Mouse (Mus musculus): ENCODE data around the gene Eva1c. TPM values are rescaled to one million over a fixed set of nuclear protein-coding genes. Genes with fewer than 3 reads are reported as not detected.

Eva1c gene
- polyA plus RNA-seq (2012): not detected in 2 replicates

GRCm38 (mm10) chr16:90826457-90826856 is at the start of gene Eva1c:
Gene Eva1c (plus strand): TSS chr16:90826719.
- no peak for TF ChIP-seq GATA1 (IDR thresholded peaks at IDR 0.05; ENCODE audit: low read length)

GRCm38 (mm10) chr16:90779783-90780182 is 46.7 kb upstream of the Eva1c start:
- TF ChIP-seq GATA1 (IDR thresholded peaks at IDR 0.05; ENCODE audit: low read length): no peak

GRCm38 (mm10) chr16:90783302-90783701 is 43.2 kb upstream of the Eva1c start:
- no peak for TF ChIP-seq GATA1 (IDR thresholded peaks at IDR 0.05; ENCODE audit: low read length)

DNA sequence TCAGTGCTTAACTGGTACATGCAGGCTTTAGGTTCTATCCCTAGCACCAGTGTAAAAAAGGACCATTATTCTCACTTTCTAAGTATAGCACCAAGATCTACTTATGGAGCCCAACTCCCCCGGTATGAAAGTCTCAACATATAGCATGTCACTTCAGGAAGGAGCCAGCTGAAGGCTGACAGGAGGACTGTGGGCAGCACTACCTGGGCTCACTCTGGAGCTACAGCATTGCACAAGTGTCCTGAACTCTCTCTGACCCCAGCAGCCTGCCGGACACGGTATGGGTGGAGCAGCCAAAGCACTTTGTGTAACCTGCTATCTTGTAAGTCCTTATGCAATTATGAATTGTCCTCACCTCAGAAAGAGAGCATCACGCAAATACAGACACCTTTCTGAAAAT is 41.3 kb upstream of the Eva1c start:
- no peak for TF ChIP-seq GATA1 (IDR thresholded peaks at IDR 0.05; ENCODE audit: low read length)

DNA sequence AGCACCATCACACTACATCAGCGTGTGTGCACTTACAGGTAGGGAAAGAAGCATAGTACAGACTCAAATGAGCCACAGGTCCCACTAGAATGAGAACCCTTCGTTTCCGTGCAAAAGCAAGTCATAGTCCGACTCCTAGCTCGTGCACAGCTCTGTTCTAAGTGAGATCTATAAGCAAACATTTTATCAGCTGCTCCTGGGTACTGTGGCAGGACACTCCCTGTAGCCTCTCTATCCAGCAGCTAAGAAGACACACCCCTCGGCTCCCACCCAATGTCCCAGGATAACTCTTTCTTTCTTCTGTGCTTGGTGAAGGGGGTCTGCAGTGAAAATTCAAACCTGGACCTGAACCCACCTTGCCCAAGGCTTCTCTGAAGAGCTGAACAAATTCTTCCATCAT is 37.9 kb upstream of the Eva1c start:
- no peak for TF ChIP-seq GATA1 (IDR thresholded peaks at IDR 0.05; ENCODE audit: low read length)

GRCm38 (mm10) chr16:90790946-90791345 is 35.6 kb upstream of the Eva1c start:
- no peak for TF ChIP-seq GATA1 (IDR thresholded peaks at IDR 0.05; ENCODE audit: low read length)

DNA sequence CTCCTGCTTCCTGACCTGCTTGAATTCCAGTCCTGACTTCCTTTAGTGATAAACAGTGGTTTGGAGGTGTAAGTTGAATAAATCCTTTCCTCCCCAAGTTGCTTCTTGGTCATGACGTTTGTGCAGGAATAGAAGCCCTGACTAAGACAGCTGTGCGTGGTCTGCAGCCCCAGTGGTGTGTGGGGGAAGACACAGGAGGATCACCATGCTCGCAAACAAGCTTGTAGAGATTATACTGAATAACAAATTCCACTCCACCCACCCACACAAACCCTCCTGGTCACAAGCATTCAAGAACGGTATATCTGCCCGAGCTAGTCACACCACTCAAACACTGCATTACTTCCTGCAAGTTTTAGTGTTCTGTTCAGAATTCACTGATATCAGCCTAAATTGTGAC is 34.5 kb upstream of the Eva1c start:
- no peak for TF ChIP-seq GATA1 (IDR thresholded peaks at IDR 0.05; ENCODE audit: low read length)

- TF ChIP-seq GATA1 (IDR thresholded peaks at IDR 0.05; ENCODE audit: low read length): no peak
Observed at GRCm38 (mm10) chr16:90792500-90792899, 34.0 kb upstream of the Eva1c start.

DNA sequence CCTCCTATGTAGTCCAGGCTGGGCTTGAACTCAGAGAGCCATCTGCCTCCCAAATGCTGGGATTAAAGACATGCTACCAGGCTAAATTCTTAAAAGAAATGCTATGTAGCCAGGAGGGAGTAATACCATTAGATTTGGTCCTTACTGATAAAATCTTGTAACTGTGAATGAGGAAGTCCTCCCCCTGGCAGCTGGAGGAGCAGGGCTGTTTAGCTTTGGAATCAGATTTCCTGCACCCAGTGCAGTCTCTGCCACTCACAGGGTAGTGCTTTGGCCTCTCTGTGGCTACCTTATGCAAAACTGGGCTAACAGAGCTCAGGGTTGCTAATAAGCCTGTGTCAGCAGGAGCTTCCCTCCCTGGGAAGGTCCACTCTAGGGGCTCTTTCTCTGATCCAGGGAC is 31.8 kb upstream of the Eva1c start:
- TF ChIP-seq GATA1 (IDR thresholded peaks at IDR 0.05; ENCODE audit: low read length): no peak

DNA sequence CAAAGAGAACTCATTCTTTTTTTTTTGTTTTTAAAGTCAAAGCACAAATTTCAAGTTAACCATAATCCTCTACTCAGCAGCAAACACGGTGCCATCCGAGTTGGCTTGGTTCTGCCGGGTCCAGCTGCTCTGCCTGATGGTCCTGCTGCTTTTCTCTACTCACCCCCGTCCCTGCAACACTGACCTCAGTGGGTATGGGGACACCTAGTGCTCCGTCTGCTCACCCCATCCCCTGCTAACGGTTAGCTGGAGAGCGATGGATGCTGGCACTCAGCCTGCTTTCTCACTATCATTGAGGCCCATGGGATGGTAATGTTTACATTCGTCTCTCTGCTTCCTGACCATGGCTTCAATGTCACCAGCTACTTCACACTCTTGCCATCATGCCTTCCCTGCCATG is 28.1 kb upstream of the Eva1c start:
- no peak for TF ChIP-seq GATA1 (IDR thresholded peaks at IDR 0.05; ENCODE audit: low read length)

GRCm38 (mm10) chr16:90798848-90799247 is 27.7 kb upstream of the Eva1c start:
- no peak for TF ChIP-seq GATA1 (IDR thresholded peaks at IDR 0.05; ENCODE audit: low read length)

DNA sequence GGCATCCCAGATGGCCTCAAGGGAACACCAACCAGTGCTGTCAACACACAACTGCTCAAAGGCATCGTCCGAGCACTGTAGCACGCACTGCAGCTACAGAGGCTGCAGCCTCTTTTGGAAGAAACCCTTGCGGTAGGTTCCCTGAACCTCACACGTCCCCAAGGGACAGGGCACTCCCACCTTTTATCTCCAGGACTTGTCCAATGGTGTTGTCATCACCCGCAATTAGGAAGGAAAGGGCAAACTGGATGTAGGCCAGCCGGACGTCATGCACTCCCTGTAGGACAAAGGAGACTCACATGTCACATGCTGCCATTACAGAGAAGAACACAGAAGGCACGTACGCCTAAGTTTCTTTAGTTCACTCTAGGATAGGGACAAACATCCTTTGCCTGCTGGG is 26.7 kb upstream of the Eva1c start:
- TF ChIP-seq GATA1 (IDR thresholded peaks at IDR 0.05; ENCODE audit: low read length): no peak

DNA sequence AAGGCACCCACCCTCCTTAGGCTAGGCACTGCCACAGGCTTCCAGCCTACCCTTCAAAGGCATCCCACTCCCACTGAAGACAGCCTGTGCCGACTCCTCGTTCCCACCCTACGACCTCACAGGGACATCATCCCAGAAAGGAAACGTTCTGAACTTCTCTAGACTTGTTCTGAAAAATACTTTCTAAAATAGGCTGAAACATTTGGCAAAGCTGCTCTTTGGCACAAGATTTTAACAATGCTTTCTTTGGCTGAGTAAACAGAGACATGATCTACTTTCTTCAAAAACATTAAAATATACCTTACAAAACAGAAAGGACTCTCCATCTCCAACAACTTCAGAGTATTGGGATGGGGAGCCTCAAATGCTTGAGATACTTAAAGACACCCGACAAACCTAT is 25.3 kb upstream of the Eva1c start:
- no peak for TF ChIP-seq GATA1 (IDR thresholded peaks at IDR 0.05; ENCODE audit: low read length)

DNA sequence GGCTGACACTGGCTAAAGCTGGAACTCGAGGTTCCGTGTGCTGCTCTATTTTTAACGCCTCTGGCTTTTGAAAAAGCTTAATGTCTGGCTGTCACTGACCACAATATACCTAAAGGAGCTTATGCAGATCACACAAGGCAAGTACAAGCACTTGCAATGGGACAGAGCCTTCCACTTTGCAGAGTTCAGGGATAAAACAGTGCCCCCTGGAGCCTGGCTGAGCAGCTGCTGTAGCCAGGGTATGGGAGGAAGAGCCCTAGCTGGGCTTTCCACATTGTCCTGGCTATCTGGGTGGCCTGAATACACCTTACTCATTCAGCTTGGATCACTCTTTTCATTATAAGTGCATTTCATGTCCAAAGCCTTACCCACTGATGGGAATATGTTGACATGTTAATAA is 24.6 kb upstream of the Eva1c start:
- no peak for TF ChIP-seq GATA1 (IDR thresholded peaks at IDR 0.05; ENCODE audit: low read length)

DNA sequence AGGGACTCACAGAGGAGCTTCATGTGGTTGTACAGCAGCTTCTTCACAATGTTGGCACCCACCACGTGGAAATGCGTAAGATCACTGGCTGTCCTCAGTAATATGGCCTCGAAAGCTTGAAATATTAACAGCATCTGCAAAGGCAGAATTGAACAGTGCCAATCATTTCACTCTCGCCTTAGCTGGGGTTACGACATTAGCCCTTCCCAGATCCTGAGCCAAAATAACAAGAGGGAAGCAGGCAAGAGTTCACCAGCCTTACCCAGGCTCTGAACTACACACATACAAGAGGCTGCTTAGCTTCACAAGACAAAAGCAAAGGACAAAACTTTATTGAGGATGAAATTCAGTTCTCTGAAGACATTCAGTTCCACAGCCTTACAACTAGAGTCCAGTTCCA is 22.1 kb upstream of the Eva1c start:
- no peak for TF ChIP-seq GATA1 (IDR thresholded peaks at IDR 0.05; ENCODE audit: low read length)

- no peak for TF ChIP-seq GATA1 (IDR thresholded peaks at IDR 0.05; ENCODE audit: low read length)
Observed at GRCm38 (mm10) chr16:90809975-90810715, 16.4 kb upstream of the Eva1c start, which contains the start of gene Urb1. Gene Urb1 (minus strand): TSS chr16:90810413.

- TF ChIP-seq GATA1 (IDR thresholded peaks at IDR 0.05; ENCODE audit: low read length): no peak
Observed at GRCm38 (mm10) chr16:90810716-90811256, 15.7 kb upstream of the Eva1c start.
